Mouse (Mus musculus) heart, adult 2 months (tissue): Measurements from ENCODE around the gene Ang.

Experiments used
- CTCF ChIP-seq: fragments of 200-600 bp; IDR thresholded peaks from 2 replicates; pipeline ENCODE4 v1.8.1; 2022; ENCODE audit warnings: antibody characterized with exemption, mild to moderate bottlenecking, moderate library complexity
- EP300 ChIP-seq: fragments of 200-500 bp; IDR thresholded peaks from 2 replicates; pipeline ENCODE4 v1.6.1; 2011; ENCODE audit warnings: low read depth, low read length, control low read depth; ENCODE audit not compliant: insufficient read depth

GRCm38 (mm10) chr14:51088970-51089673, 1.8 kb upstream of the Ang start:
- TF ChIP-seq EP300 (peak; percentile 98), CTCF (no peak)
